Mouse (Mus musculus) olfactory bulb, adult 2 months (tissue): Measurements from ENCODE around the gene Aoc3.

Experiments used
- CTCF ChIP-seq: fragments of 200-500 bp; IDR thresholded peaks from 2 replicates; pipeline ENCODE4 v1.5.1; 2012; ENCODE audit warnings: low read depth, mild to moderate bottlenecking, low read length, moderate library complexity; ENCODE audit not compliant: insufficient read depth
- POLR2A ChIP-seq: fragments of 200-500 bp; IDR thresholded peaks from 2 replicates; pipeline ENCODE4 v1.6.1; 2012; ENCODE audit warnings: mild to moderate bottlenecking, low read depth, low read length, moderate library complexity; ENCODE audit not compliant: insufficient read depth

- TF ChIP-seq POLR2A: no peak
- TF ChIP-seq CTCF: no peak
These were observed 4.1 kb downstream of the Aoc3 start for GRCm38 (mm10) chr11:101334516-101334915.
